Mouse (Mus musculus) heart, adult 18-20 months (tissue): ENCODE data around the gene Clec4f. TPM values are rescaled to one million over a fixed set of nuclear protein-coding genes. Genes with fewer than 3 reads are reported as not detected.
"Not testable (repeated sequence)": the region's sequence is repeated elsewhere in the genome, so short reads cannot be mapped to it uniquely, and the experiment has no call there.

ENCODE experiments used
- DNase-seq, 2 experiments: peaks; one replicate each; pipeline ENCODE4 v3.0.0; 2021 to 2022; ENCODE audit warnings: mixed read lengths in 1 of 2
- total RNA-seq, 2 experiments: library from RNA; stranded (reverse); gene quantifications; 2 replicates each; pipeline ENCODE4 v1.2.3; 2021

The Clec4f gene
- total RNA-seq, 2 experiments from 2014 or later: 0.18 TPM; not detected in 1

DNA sequence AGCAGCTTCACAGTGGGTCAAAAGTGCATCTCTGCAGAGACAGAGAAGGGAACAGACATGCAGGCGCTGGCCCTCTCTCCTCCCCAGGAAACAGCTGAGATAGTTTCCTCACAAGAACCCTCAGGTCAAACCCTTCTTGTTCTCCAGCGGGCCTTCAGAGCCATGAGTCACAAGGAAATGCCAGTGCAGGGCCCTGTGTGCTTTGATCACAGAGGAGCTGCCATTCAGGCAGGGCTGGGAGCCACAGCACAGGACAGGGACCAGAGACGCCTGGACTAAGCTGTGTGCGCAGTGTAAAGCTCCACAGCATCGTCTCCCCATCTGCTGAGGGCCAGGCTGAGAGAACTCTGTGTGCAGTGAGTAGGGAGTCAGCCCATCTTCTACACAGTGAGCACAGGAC lies 21.9 kb downstream of the Clec4f start:
- DNase-seq: not testable (repeated sequence)

GRCm38 (mm10) chr6:83631815-83632214 lies 24.2 kb downstream of the Clec4f start:
- DNase-seq: no peak

- no peak for DNase-seq
Measured at GRCm38 (mm10) chr6:83626781-83627180, 29.2 kb downstream of the Clec4f start.

DNA sequence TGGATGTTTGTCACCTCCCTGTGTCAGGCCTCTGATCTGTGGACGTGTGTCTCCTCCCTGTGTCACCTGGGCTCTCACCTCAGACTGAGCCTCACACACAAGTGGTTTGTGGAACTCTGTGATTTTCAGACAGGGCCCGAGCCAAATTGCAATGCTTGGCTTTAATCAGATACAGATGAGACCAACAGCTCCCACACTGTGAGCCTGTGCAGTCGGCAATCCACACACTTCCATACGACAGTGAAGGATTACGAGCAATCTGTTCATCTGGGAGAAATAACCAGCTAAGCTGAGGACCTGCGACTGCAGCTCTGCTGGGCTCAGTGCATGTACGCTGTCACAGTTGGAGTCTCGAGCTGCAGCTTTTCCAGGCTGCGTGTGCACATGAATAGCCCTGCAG lies 36.0 kb downstream of the Clec4f start:
- DNase-seq: no peak

DNA sequence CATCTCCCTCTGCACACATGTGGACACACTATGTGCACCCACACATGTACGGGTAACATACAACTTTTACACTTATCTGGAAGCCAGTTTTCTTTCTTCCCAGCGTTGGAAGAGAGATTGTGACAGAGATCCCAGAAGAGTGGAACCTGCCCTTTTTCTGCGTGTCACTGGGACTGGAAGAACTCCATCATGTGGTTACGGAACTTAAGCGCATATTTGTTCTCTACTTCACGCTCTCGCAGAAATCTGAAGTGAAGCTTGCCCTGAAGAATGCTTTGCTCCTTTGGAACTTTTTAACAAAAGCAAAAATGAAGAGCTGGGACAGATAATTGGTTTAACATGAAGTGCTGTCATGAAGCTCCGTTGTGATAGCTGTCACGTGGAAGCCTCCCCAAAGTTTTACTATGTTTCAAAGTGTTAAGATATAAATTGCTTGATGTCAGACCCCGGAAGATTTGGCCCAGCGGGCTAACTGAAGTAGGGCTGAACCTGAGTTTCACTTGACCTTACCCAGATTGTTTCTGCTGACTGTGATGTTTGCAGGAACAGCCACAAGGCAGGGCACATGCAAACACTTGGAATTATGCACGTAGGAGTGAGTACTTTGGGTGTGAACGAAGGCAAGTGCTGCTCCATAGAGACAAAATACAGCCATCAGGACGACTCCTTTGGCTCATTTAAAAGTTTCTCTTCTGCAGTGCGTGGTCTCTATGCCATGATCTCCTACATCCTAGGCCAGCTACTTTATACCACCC lies 38.2 kb downstream of the Clec4f start:
- DNase-seq: no peak

GRCm38 (mm10) chr6:83616512-83616911 lies 39.5 kb downstream of the Clec4f start:
- DNase-seq: peak; percentile 78 to 83

DNA sequence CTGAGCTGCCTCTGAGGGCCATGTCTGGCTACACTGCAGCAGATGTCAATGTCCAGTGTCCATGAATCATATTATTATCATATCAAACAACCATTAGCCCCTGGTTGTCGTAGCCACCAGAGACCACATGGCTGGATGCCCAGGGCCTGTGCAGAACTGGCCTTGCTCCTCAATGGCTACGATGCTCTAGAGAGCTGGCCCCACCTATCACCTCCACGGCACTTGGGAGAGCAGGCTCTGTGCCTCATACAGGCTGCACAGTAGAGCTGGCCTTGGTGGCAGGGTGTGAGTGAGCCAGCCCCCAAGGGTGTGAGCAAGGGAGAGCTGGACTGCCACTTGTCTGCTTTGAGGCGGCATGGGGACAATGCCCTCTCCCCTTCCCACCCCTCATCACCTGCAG lies 41.5 kb downstream of the Clec4f start:
- DNase-seq: no peak

- peak; percentile 29 to 56 for DNase-seq
Measured at GRCm38 (mm10) chr6:83612976-83613375, 43.0 kb downstream of the Clec4f start.

- DNase-seq: peak; percentile 51 to 63
Measured at GRCm38 (mm10) chr6:83599636-83600174, 56.3 kb downstream of the Clec4f start.

- DNase-seq: peak in 1 of 2 experiments; percentile 22
Measured at GRCm38 (mm10) chr6:83599060-83599550, 56.9 kb downstream of the Clec4f start.

- DNase-seq: peak; percentile 54 to 78
Measured at GRCm38 (mm10) chr6:83598646-83599045, 57.3 kb downstream of the Clec4f start.

GRCm38 (mm10) chr6:83597988-83598387 lies 58.0 kb downstream of the Clec4f start:
- peak; percentile 48 to 52 for DNase-seq

- no peak for DNase-seq
Measured at GRCm38 (mm10) chr6:83595035-83595434, 61.0 kb downstream of the Clec4f start.

Other genes with a start within 250 kb of the Clec4f start
- 10 to 100 TPM; 11.5 to 12.7 TPM for gene Tet3, start 197.1 kb downstream of the Clec4f start, total RNA-seq
- 10 to 100 TPM; 34.7 to 35.0 TPM for gene Dguok, start 149.2 kb downstream of the Clec4f start, total RNA-seq
- 1 to 10 TPM in 1 of 2 experiments, under 1 TPM in 1; 0.84 to 1.9 TPM for gene Actg2, start 119.9 kb downstream of the Clec4f start, total RNA-seq
- gene Stambp, start 83.5 kb downstream of the Clec4f start, total RNA-seq: 10 to 100 TPM; 10.2 to 13.8 TPM
- 1 to 10 TPM in 1 of 2 experiments, under 1 TPM in 1; 0.98 to 1.0 TPM for gene Cd207, start 21.7 kb upstream of the Clec4f start, total RNA-seq
- gene Vax2, start 55.1 kb upstream of the Clec4f start, total RNA-seq: not detected
- gene Atp6v1b1, start 86.8 kb upstream of the Clec4f start, total RNA-seq: under 1 TPM in 1 of 2 experiments, not detected in 1; 0.77 TPM
- gene Ankrd53, start 106.5 kb upstream of the Clec4f start, total RNA-seq: not detected
- 100 to 1,000 TPM in 1 of 2 experiments, 10 to 100 TPM in 1; 82.1 to 106 TPM for gene Tex261, start 119.6 kb upstream of the Clec4f start, total RNA-seq
- gene Nagk, start 138.8 kb upstream of the Clec4f start, total RNA-seq: 10 to 100 TPM; 21.4 to 22.7 TPM
- gene Paip2b, start 175.6 kb upstream of the Clec4f start, total RNA-seq: 10 to 100 TPM; 46.4 to 48.3 TPM
- 10 to 100 TPM; 54.3 to 54.4 TPM for gene Zfp638, start 210.9 kb upstream of the Clec4f start, total RNA-seq